Mouse (Mus musculus): ENCODE results near the gene Psmb11. TPM values are rescaled to one million over a fixed set of nuclear protein-coding genes. Genes with fewer than 3 reads are reported as not detected.
A peak's percentile ranks its signal among the peaks of the same experiment; 100 is the strongest.

The Psmb11 gene
- polyA plus RNA-seq (2016; fragmentation: Nextera tagmentation; extraction: Ambion mirVana) = not detected in 2 replicates

GRCm38 (mm10) chr14:54621133-54621532, at the start of gene Psmb11:
Gene Psmb11 (plus strand): TSS chr14:54621433.
- no peak within 1 kb of the TSS for H3K4me3 ChIP-seq
- H3K27me3 ChIP-seq (replicated peaks) = no peaks in the 10 kb centered on the region
- no peak within 1 kb of the TSS for H3K27ac ChIP-seq
- H3K4me2 ChIP-seq (replicated peaks) = no peak within 1 kb of the TSS
- H3K4me1 ChIP-seq = peaks cover 11% of the 10 kb centered on the region
- no peak for ATAC-seq (ENCODE audit: low FRiP score, low read depth)
- no peaks in the 10 kb centered on the region for H3K9me3 ChIP-seq
- WGBS = 90% methylated on average over 1 of the region's 1 CpGs
- no peaks in the 10 kb centered on the region for H3K36me3 ChIP-seq
- H3K9ac ChIP-seq = no peak within 1 kb of the TSS

GRCm38 (mm10) chr14:54572122-54572521, 49.1 kb upstream of the Psmb11 start:
- H3K4me2 ChIP-seq (replicated peaks) = peak overlapping the region; percentile 75; the same call in 1 of the 2 replicates
- H3K9ac ChIP-seq = no peak overlapping the region
- H3K9me3 ChIP-seq = no peaks in the 10 kb centered on the region
- WGBS = 67% methylated on average over 4 of the region's 4 CpGs
- H3K27ac ChIP-seq = no peak overlapping the region
- peaks cover 61% of the 10 kb centered on the region for H3K4me1 ChIP-seq
- peaks cover 10% of the 10 kb centered on the region; the same call in 1 of the 2 replicates for H3K27me3 ChIP-seq (replicated peaks)
- no peak for ATAC-seq (ENCODE audit: low FRiP score, low read depth)
- no peak overlapping the region for H3K4me3 ChIP-seq
- H3K36me3 ChIP-seq = peaks cover 35% of the 10 kb centered on the region

GRCm38 (mm10) chr14:54572790-54573736, 48.2 kb upstream of the Psmb11 start:
- peak overlapping the region; percentile 30; the same call in 1 of the 2 replicates for H3K9ac ChIP-seq
- peaks cover 27% of the 10 kb centered on the region for H3K36me3 ChIP-seq
- H3K4me2 ChIP-seq (replicated peaks) = peak overlapping the region; percentile 75
- H3K27ac ChIP-seq = no peak overlapping the region
- peak overlapping the region; percentile 72; the same call in 1 of the 2 replicates for H3K4me3 ChIP-seq
- H3K27me3 ChIP-seq (replicated peaks) = peaks cover 12% of the 10 kb centered on the region; the same call in 1 of the 2 replicates
- ATAC-seq (ENCODE audit: low FRiP score, low read depth) = peak; percentile 21; the same call in 1 of the 2 replicates
- no peaks in the 10 kb centered on the region for H3K9me3 ChIP-seq
- peaks cover 68% of the 10 kb centered on the region for H3K4me1 ChIP-seq
- 7% methylated on average over 14 of the region's 14 CpGs for WGBS

DNA sequence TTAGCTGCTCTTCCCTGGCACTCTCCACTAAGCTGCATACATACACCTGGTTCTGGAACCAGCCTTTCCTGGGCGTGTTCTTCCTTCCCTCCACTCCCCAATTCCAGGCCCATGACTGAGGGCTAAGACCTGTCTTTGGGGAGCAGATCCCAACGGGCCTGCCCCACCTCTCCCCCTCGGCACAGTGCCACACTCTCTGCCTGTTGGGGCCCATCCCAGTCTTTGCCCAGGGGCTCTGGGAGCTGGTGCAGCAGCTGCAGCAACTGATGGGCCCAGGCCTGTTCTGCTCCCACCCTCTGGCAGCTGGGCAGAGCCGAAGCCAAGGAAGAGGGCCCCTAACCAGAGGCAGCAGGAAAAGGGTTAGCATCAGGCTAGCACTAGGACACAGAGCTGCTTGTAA, 47.0 kb upstream of the Psmb11 start:
- Histone ChIP-seq H3K27me3 (replicated peaks) (peaks cover 12% of the 10 kb centered on the region; the same call in 1 of the 2 replicates), H3K9ac (peak overlapping the region; percentile 90), H3K4me3 (peak overlapping the region; percentile 72), H3K27ac (no peak overlapping the region), H3K4me1 (peaks cover 73% of the 10 kb centered on the region), H3K4me2 (replicated peaks) (peak overlapping the region; percentile 75), H3K9me3 (no peaks in the 10 kb centered on the region), H3K36me3 (peaks cover 18% of the 10 kb centered on the region)
- ATAC-seq (ENCODE audit: low FRiP score, low read depth) = no peak
- WGBS = 12% methylated on average over 4 of the region's 4 CpGs

GRCm38 (mm10) chr14:54575031-54575430, 46.2 kb upstream of the Psmb11 start:
- peaks cover 12% of the 10 kb centered on the region; the same call in 1 of the 2 replicates for H3K27me3 ChIP-seq (replicated peaks)
- peaks cover 66% of the 10 kb centered on the region for H3K4me1 ChIP-seq
- peak overlapping the region; percentile 90 for H3K9ac ChIP-seq
- H3K36me3 ChIP-seq = peaks cover 15% of the 10 kb centered on the region
- 2% methylated on average over 8 of the region's 8 CpGs for WGBS
- no peak overlapping the region for H3K27ac ChIP-seq
- ATAC-seq (ENCODE audit: low FRiP score, low read depth) = no peak
- peak overlapping the region; percentile 75 for H3K4me2 ChIP-seq (replicated peaks)
- H3K9me3 ChIP-seq = no peaks in the 10 kb centered on the region
- H3K4me3 ChIP-seq = peak overlapping the region; percentile 72

DNA sequence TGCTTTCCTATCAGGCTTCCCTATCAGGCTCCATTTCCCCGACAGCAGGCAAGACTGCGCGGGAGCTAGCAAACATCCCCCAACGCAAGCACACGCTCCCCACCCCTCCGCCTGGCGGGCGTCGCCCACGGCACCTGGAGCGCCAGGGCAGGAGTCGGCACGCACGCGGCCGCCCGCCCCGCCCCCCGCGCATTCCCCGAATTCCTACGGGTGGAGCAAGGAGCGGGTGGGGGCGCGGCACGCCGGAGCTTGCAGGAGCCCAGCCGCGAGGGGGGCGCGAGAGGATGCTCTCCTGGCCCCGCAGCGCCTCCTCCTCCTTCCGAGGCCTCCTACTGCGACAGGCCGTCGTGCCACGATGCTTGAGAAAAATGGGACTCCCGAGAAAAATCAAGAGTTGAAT, 45.6 kb upstream of the Psmb11 start:
- WGBS = under 1% methylated on average over 39 of the region's 39 CpGs
- H3K4me2 ChIP-seq (replicated peaks) = peak overlapping the region; percentile 75
- H3K27ac ChIP-seq = no peak overlapping the region
- peaks cover 10% of the 10 kb centered on the region for H3K36me3 ChIP-seq
- H3K9me3 ChIP-seq = no peaks in the 10 kb centered on the region
- peaks cover 65% of the 10 kb centered on the region for H3K4me1 ChIP-seq
- H3K4me3 ChIP-seq = peak overlapping the region; percentile 72
- ATAC-seq (ENCODE audit: low FRiP score, low read depth) = no peak
- peak overlapping the region; percentile 90 for H3K9ac ChIP-seq
- H3K27me3 ChIP-seq (replicated peaks) = peaks cover 12% of the 10 kb centered on the region; the same call in 1 of the 2 replicates

GRCm38 (mm10) chr14:54576241-54577088, 44.8 kb upstream of the Psmb11 start:
- under 1% methylated on average over 84 of the region's 84 CpGs for WGBS

DNA sequence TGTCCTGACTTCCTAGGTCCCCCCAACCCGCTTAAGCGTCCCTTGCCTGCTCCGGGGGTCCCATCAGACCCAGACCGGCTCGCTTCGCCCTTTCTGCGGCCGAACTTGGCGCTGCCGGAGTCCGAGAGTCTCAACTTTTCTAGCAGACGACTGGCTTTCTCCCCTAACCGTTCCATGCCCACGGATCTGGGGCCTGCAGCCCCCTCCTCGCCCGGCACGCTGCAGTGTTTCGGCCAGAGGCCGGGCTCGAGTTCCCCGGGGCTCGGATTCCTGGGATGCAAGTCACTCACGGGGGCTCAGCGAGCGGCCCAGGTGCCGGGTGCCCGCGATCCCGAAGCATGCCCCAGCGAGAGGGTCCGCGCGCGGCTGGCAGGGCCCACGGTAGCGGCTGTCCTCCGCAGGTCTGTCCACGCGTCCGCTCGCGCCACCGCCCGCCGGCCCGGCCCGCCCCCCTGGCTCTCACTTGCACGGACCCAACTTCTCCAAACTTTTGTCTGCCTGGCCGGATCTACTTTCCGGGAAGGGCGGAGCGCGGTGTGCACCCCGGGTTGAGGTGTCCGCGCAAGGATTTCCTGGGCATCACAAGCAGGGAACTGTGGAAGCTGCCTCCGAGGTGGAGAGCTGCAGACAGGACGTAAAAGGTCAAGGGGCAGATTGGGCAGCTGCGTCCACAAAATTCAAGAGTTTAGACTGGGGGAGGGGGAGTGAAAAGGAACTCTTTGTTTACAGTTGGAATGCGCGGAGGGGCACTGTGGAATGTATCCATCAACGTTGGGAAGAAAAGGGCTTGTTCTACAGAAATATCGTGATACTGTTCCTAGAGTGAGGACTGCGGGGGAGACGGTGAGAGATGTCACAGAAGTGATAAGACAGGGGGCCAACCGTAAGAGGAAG, 43.9 kb upstream of the Psmb11 start, which contains the start of gene Ajuba:
Gene Ajuba (minus strand): TSS at position 470 of the 894 bp plus-strand sequence.
- peak; percentile 51 for ATAC-seq (ENCODE audit: low FRiP score, low read depth)
- H3K9me3 ChIP-seq = no peaks in the 10 kb centered on the region
- H3K4me2 ChIP-seq (replicated peaks) = peak within 1 kb of the TSS; percentile 75
- peak within 1 kb of the TSS; percentile 90 for H3K9ac ChIP-seq
- peaks cover 59% of the 10 kb centered on the region for H3K4me1 ChIP-seq
- peaks cover 12% of the 10 kb centered on the region; the same call in 1 of the 2 replicates for H3K27me3 ChIP-seq (replicated peaks)
- 1% methylated on average over 66 of the region's 66 CpGs for WGBS
- no peaks in the 10 kb centered on the region for H3K36me3 ChIP-seq
- peak within 1 kb of the TSS; percentile 72 for H3K4me3 ChIP-seq
- peak within 1 kb of the TSS; percentile 62 for H3K27ac ChIP-seq

More at GRCm38 (mm10) chr14:54576241-54577088, 44.8 kb upstream of the Psmb11 start:
- H3K9ac ChIP-seq = peak overlapping the region; percentile 90
- H3K27ac ChIP-seq = peak overlapping the region; percentile 62
- H3K9me3 ChIP-seq = no peaks in the 10 kb centered on the region
- ATAC-seq (ENCODE audit: low FRiP score, low read depth) = peak; percentile 8
- H3K4me1 ChIP-seq = peaks cover 62% of the 10 kb centered on the region
- H3K36me3 ChIP-seq = peaks cover 3% of the 10 kb centered on the region
- peak overlapping the region; percentile 75 for H3K4me2 ChIP-seq (replicated peaks)
- peak overlapping the region; percentile 72 for H3K4me3 ChIP-seq
- peaks cover 12% of the 10 kb centered on the region; the same call in 1 of the 2 replicates for H3K27me3 ChIP-seq (replicated peaks)

- H3K9me3 ChIP-seq = no peaks in the 10 kb centered on the region
- H3K27ac ChIP-seq = 0 out of 2 replicates have a peak overlapping the region, but pooled peaks have one; percentile 62
- H3K27me3 ChIP-seq (replicated peaks) = peaks cover 12% of the 10 kb centered on the region; the same call in 1 of the 2 replicates
- WGBS = under 1% methylated on average over 10 of the region's 10 CpGs
- peak overlapping the region; percentile 75 for H3K4me2 ChIP-seq (replicated peaks)
- H3K4me1 ChIP-seq = peaks cover 51% of the 10 kb centered on the region
- H3K4me3 ChIP-seq = peak overlapping the region; percentile 72
- no peak overlapping the region; the same call in 1 of the 2 replicates for H3K9ac ChIP-seq
- H3K36me3 ChIP-seq = 0 out of 2 replicates have a peak, but pooled peaks cover 7% of the 10 kb centered on the region
- ATAC-seq (ENCODE audit: low FRiP score, low read depth) = 0 out of 2 replicates have a peak, but pooled peaks have one; percentile 2
Observed at GRCm38 (mm10) chr14:54578063-54578462, 43.2 kb upstream of the Psmb11 start.

DNA sequence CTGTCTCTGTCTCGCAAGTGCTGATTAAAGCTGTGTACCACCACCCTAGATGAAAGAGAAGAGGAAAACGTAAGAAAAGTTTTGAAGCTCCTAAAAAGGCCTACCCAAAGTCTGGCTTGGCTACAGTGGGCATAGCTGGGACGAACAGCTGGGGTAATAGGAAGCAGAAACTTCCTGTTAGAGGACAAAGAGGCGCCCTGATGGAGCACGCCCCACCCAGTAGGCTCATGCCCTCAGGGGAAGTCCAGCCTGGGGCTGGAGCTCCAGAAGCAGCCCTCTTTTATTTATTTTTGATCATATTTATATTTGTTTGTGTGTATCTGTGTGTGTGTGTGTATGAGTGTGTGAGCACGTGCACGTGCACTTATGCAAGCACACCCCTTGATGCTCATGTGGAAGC, 41.6 kb upstream of the Psmb11 start:
- 88% methylated on average over 7 of the region's 7 CpGs for WGBS
- Histone ChIP-seq H3K9me3 (no peaks in the 10 kb centered on the region), H3K27me3 (replicated peaks) (peaks cover 12% of the 10 kb centered on the region; the same call in 1 of the 2 replicates), H3K4me3 (no peak overlapping the region), H3K27ac (no peak overlapping the region), H3K4me2 (replicated peaks) (no peak overlapping the region), H3K36me3 (peaks cover 13% of the 10 kb centered on the region; the same call in 1 of the 2 replicates), H3K9ac (no peak overlapping the region), H3K4me1 (peaks cover 36% of the 10 kb centered on the region)
- ATAC-seq (ENCODE audit: low FRiP score, low read depth) = no peak

Measured in neural tube, embryonic 12.5 days (tissue).